In genomic region chr15:59744411-59744931, GRCm38 (mm10) we compare ENCODE assay signal across 15 mouse cellular contexts.
DNase-seq lines count a peak whose midpoint lies in the region; ATAC-seq and TF ChIP-seq lines count a peak whose summit lies in the region.
"Had no signal": no experiment of that assay in that cellular context is flagged by ENCODE, and none has a peak within 500 bp of the region (broad histone marks: within the 10 kb centered on the region; RNA-seq: fewer than 3 reads in every experiment).

No protein-coding gene starts in this region.

- H3K9ac ChIP-seq in liver, postnatal 0 days (replicated peaks) = no peak overlapping the region
- H3K9ac ChIP-seq in midbrain, embryonic 15.5 days = no peak overlapping the region
- H3K9ac ChIP-seq: embryonic facial prominence, embryonic 15.5 days; forebrain, embryonic 12.5 days had no signal

- no peak overlapping the region for H3K4me3 ChIP-seq in liver, postnatal 0 days (ENCODE audit: low read depth, low read length)
- H3K4me3 ChIP-seq in midbrain, embryonic 15.5 days = no peak overlapping the region
- H3K4me3 ChIP-seq: embryonic facial prominence, embryonic 15.5 days; forebrain, embryonic 12.5 days had no signal

- ATAC-seq in liver, postnatal 0 days = peak; percentile 67
- no peak for ATAC-seq in midbrain, embryonic 15.5 days (replicated peaks)

- H3K36me3 ChIP-seq in liver, postnatal 0 days (replicated peaks; ENCODE audit: insufficient read depth, low read length) = no peaks in the 10 kb centered on the region
- no peaks in the 10 kb centered on the region for H3K36me3 ChIP-seq in midbrain, embryonic 15.5 days (replicated peaks)
- H3K36me3 ChIP-seq: embryonic facial prominence, embryonic 15.5 days; forebrain, embryonic 12.5 days had no signal

- 29% methylated on average over 5 of the region's 5 CpGs for WGBS in liver, postnatal 0 days (ENCODE audit: insufficient replicate concordance)
- WGBS in midbrain, embryonic 15.5 days = 65% methylated on average over 5 of the region's 5 CpGs

- H3K9me3 ChIP-seq in liver, postnatal 0 days (ENCODE audit: low read length) = no peaks in the 10 kb centered on the region
- no peaks in the 10 kb centered on the region for H3K9me3 ChIP-seq in midbrain, embryonic 15.5 days
- H3K9me3 ChIP-seq: embryonic facial prominence, embryonic 15.5 days; forebrain, embryonic 12.5 days had no signal

- no peak for TF ChIP-seq CTCF in liver, postnatal 0 days (IDR thresholded peaks at IDR 0.05; ENCODE audit: low read depth)

- no peak overlapping the region for H3K4me2 ChIP-seq in liver, postnatal 0 days (ENCODE audit: low read depth, low read length)
- no peak overlapping the region for H3K4me2 ChIP-seq in midbrain, embryonic 15.5 days
- H3K4me2 ChIP-seq: embryonic facial prominence, embryonic 15.5 days; forebrain, embryonic 12.5 days; heart, embryonic 11.5 days had no signal

- peaks cover 13% of the 10 kb centered on the region for H3K4me1 ChIP-seq in liver, postnatal 0 days (ENCODE audit: insufficient read depth)
- no peaks in the 10 kb centered on the region for H3K4me1 ChIP-seq in midbrain, embryonic 15.5 days
- H3K4me1 ChIP-seq: embryonic facial prominence, embryonic 15.5 days; forebrain, embryonic 12.5 days had no signal

- H3K27me3 ChIP-seq in liver, postnatal 0 days (ENCODE audit: insufficient read depth, low read length) = no peaks in the 10 kb centered on the region
- H3K27me3 ChIP-seq in midbrain, embryonic 15.5 days (replicated peaks) = no peaks in the 10 kb centered on the region
- H3K27me3 ChIP-seq: embryonic facial prominence, embryonic 15.5 days; forebrain, embryonic 12.5 days had no signal

- H3K27ac ChIP-seq in liver, postnatal 0 days (ENCODE audit: low read depth) = peak overlapping the region; percentile 34; the same call in 1 of the 2 replicates
- no peak overlapping the region for H3K27ac ChIP-seq in midbrain, embryonic 15.5 days
- H3K27ac ChIP-seq: embryonic facial prominence, embryonic 15.5 days; forebrain, embryonic 12.5 days had no signal

- peak; percentile 24 for DNase-seq in layer of hippocampus, adult 11-12 months (ENCODE audit: low spot score)
- no peak for DNase-seq in layer of hippocampus, postnatal 36 days
- peak; percentile 70 for DNase-seq in 416B (ENCODE audit: low read depth)
- peak; percentile 52 for DNase-seq in ZHBTc4 (ENCODE audit: low read depth, low spot score)
- DNase-seq in liver, postnatal 0 days = peak; percentile 31
- no peak for DNase-seq in frontal cortex, postnatal 25 days (ENCODE audit: low spot score in 2 of 2)
- no peak for DNase-seq in spleen, adult 12 weeks (ENCODE audit: low spot score)
- DNase-seq: adrenal gland, postnatal 14 days; cerebellum, adult 18-20 months; heart, postnatal 4 days; right cerebral cortex, postnatal 4 days had no signal

- TF ChIP-seq EP300 in liver, postnatal 0 days (IDR thresholded peaks at IDR 0.05; ENCODE audit: low read depth) = peak; percentile 64; the same call in 1 of the 2 replicates

Comparison
In these comparisons a context has a peak if more than half of its experiments do, and no peak if none do; other contexts are left out.
1. DNase-seq: peak in layer of hippocampus, adult 11-12 months (single experiment), 416B (single experiment), ZHBTc4 (single experiment) and liver, postnatal 0 days (single experiment); none in layer of hippocampus, postnatal 36 days (0 of 2), frontal cortex, postnatal 25 days (0 of 2) and spleen, adult 12 weeks (single experiment).